Mouse (Mus musculus) lung, embryonic 14.5 days (tissue): Measurements from ENCODE around the gene Hnrnpk. TPM values are rescaled to one million over a fixed set of nuclear protein-coding genes. Genes with fewer than 3 reads are reported as not detected.

Experiments used
- ATAC-seq: fragments of 200-750 bp; cut with Nextera tagmentation; 2 replicates; pipeline ENCODE4 v1.8.0; 2017; ENCODE audit warnings: mild to moderate bottlenecking, moderate TSS enrichment, moderate library complexity; ENCODE audit not compliant: insufficient read depth
- DNase-seq: peaks from one replicate; pipeline ENCODE4 v3.0.0-alpha.2; 2015
- H3K27ac ChIP-seq: fragments of 300-500 bp; sonication (generic); 2 replicates; pipeline ENCODE4 v1.5.1; 2014; ENCODE audit warnings: low read depth, mild to moderate bottlenecking, moderate library complexity
- H3K27me3 ChIP-seq: fragments of 300-500 bp; sonication (generic); 2 replicates; pipeline ENCODE4 v1.6.1; 2014; ENCODE audit warnings: low read length, control low read depth; ENCODE audit not compliant: insufficient read depth
- H3K36me3 ChIP-seq: fragments of 300-500 bp; sonication (generic); 2 replicates; pipeline ENCODE4 v1.6.1; 2014; ENCODE audit warnings: control low read depth; ENCODE audit not compliant: insufficient read depth
- H3K4me1 ChIP-seq: fragments of 300-500 bp; sonication (generic); 2 replicates; pipeline ENCODE4 v1.6.1; 2014; ENCODE audit warnings: antibody characterized with exemption, control low read depth; ENCODE audit not compliant: insufficient read depth
- H3K4me2 ChIP-seq: fragments of 300-500 bp; sonication (generic); 2 replicates; pipeline ENCODE4 v1.6.1; 2014; ENCODE audit warnings: mild to moderate bottlenecking
- H3K4me3 ChIP-seq: fragments of 300-500 bp; sonication (generic); 2 replicates; pipeline ENCODE4 v1.5.1; 2014; ENCODE audit warnings: low read depth, low read length
- H3K9ac ChIP-seq: fragments of 300-500 bp; sonication (generic); 2 replicates; pipeline ENCODE4 v1.6.1; 2014
- H3K9me3 ChIP-seq: fragments of 300-500 bp; sonication (generic); 2 replicates; pipeline ENCODE4 v1.6.1; 2016; ENCODE audit warnings: low read depth, low read length, control low read depth
- CTCF ChIP-seq: IDR thresholded peaks from 2 replicates; pipeline ENCODE4 v1.5.1; 2016; ENCODE audit warnings: antibody characterized with exemption, low read depth
- WGBS: fragments of 180-500 bp; shearing (Covaris S2); extraction: QIAGEN DNeasy Blood & Tissue Kit; methylation state at CpG from one replicate; pipeline ENCODE4 v1.1.7; 2014; 5-methylcytosine and 5-hydroxymethylcytosine counted together
- polyA plus RNA-seq: library from polyadenylated mRNA; unstranded; fragments of >200 nt; fragmentation: Nextera tagmentation; extraction: Ambion mirVana; gene quantifications from 2 replicates; pipeline ENCODE4 v1.2.1, GENCODE M21; 2014

The Hnrnpk gene
- polyA plus RNA-seq, 1 experiment from 2014 or later: 1,795 TPM

DNA sequence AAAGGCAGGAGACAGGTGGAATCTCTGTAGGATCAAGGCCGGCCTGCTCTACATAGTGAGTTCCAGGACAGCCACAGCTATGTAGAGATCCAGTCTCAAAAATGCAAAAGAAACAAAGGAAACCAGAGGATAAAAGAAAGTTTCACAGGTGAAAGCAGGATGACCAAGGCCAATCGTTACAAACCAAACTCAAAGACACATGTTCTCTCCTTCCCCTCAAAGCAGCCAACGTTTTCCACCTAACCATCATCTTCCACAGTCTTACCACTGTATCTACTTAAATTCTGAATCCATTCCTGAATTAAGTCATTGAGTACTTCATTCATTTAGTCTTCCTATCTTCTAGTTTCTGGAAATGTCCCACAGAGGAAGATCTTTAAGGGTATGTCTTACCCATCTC is 14.8 kb downstream of the Hnrnpk start:
- WGBS: 41% methylated on average over 3 of the region's 3 CpGs
- no peak for ATAC-seq
- no peaks in the 10 kb centered on the region for H3K27me3 ChIP-seq
- peaks cover 34% of the 10 kb centered on the region for H3K36me3 ChIP-seq
- H3K4me3 ChIP-seq: no peak overlapping the region
- H3K4me2 ChIP-seq: no peak overlapping the region
- TF ChIP-seq CTCF: no peak
- no peak overlapping the region for H3K9ac ChIP-seq
- H3K27ac ChIP-seq: no peak overlapping the region
- no peaks in the 10 kb centered on the region for H3K4me1 ChIP-seq
- no peak for DNase-seq
- H3K9me3 ChIP-seq: no peaks in the 10 kb centered on the region

DNA sequence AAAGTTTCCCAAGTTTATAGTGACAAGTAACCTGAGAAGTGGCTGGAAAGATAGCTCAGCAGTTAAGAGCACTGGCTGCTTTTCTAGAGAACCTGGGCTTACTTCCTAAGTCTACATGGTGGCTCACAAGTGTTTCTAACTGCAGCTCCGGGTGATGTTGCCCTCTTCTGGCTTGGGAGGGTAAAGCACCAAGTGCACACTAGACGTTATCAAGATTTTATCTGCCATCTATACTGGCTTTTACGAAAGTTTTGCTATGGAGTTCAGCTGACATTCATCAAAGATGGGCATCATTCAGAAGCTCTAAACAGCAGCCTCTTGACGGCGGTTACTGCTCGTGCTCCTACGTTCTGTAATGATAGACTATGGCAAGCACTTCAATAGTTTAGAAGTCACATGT is 15.2 kb downstream of the Hnrnpk start:
- DNase-seq (peak; percentile 88), ATAC-seq (peak; percentile 41)
- peak; percentile 82 for TF ChIP-seq CTCF
- H3K4me3 ChIP-seq: no peak overlapping the region
- no peak overlapping the region for H3K4me2 ChIP-seq
- H3K27ac ChIP-seq: no peak overlapping the region
- H3K36me3 ChIP-seq: peaks cover 31% of the 10 kb centered on the region
- H3K9me3 ChIP-seq: no peaks in the 10 kb centered on the region
- H3K9ac ChIP-seq: no peak overlapping the region
- H3K27me3 ChIP-seq: no peaks in the 10 kb centered on the region
- no peaks in the 10 kb centered on the region for H3K4me1 ChIP-seq
- 10% methylated on average over 7 of the region's 7 CpGs for WGBS

GRCm38 (mm10) chr13:58385547-58385920 is 17.6 kb downstream of the Hnrnpk start:
- Histone ChIP-seq H3K27ac (peak overlapping the region; percentile 32; the same call in 1 of the 2 replicates), H3K4me2 (peak overlapping the region; percentile 94), H3K4me3 (peak overlapping the region; percentile 82), H3K9me3 (peaks cover 11% of the 10 kb centered on the region; the same call in 1 of the 2 replicates), H3K4me1 (no peaks in the 10 kb centered on the region), H3K36me3 (peaks cover 36% of the 10 kb centered on the region), H3K9ac (peak overlapping the region; percentile 80; the same call in 1 of the 2 replicates), H3K27me3 (no peaks in the 10 kb centered on the region)
- DNase-seq (no peak), ATAC-seq (no peak)
- TF ChIP-seq CTCF: no peak
- WGBS: 80% methylated on average over 7 of the region's 7 CpGs

GRCm38 (mm10) chr13:58384779-58385546 is 18.2 kb downstream of the Hnrnpk start, which contains the start of gene 2210016F16Rik:
2210016F16Rik (minus strand) TSS chr13:58385225.
- WGBS: 2% methylated on average over 80 of the region's 80 CpGs
- Histone ChIP-seq H3K9ac (peak within 1 kb of the TSS; percentile 80), H3K4me1 (no peaks in the 10 kb centered on the region), H3K4me2 (peak within 1 kb of the TSS; percentile 94), H3K27ac (peak within 1 kb of the TSS; percentile 32; the same call in 1 of the 2 replicates), H3K27me3 (no peaks in the 10 kb centered on the region), H3K9me3 (peaks cover 16% of the 10 kb centered on the region; the same call in 1 of the 2 replicates), H3K4me3 (peak within 1 kb of the TSS; percentile 82), H3K36me3 (peaks cover 35% of the 10 kb centered on the region)
- TF ChIP-seq CTCF: no peak
- peak; percentile 81 for DNase-seq
- ATAC-seq: peak; percentile 73

- DNase-seq (no peak), ATAC-seq (peak; percentile 31; the same call in 1 of the 2 replicates)
- Histone ChIP-seq H3K27ac (no peak overlapping the region), H3K9me3 (peaks cover 16% of the 10 kb centered on the region; the same call in 1 of the 2 replicates), H3K27me3 (no peaks in the 10 kb centered on the region), H3K36me3 (peaks cover 30% of the 10 kb centered on the region), H3K4me2 (peak overlapping the region; percentile 94), H3K4me1 (no peaks in the 10 kb centered on the region), H3K4me3 (peak overlapping the region; percentile 82), H3K9ac (peak overlapping the region; percentile 80)
- no peak for TF ChIP-seq CTCF
- WGBS: 36% methylated on average over 11 of the region's 11 CpGs
These were observed 18.8 kb downstream of the Hnrnpk start for GRCm38 (mm10) chr13:58384371-58384770.

DNA sequence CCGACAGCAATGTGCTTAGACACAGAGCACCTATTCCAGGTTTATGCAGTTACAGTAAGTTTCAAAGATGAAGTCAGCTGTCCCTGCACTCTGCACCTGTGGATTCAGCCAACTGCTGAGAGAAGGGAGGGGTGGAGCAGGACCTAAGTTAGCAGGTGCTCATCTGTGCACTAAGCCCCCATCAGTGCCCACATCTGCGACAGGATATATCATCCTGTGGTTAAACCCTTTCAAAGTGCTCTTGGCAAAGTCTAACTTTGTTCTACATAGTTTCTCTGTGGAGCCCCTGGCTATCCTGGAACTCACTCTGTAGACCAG is 30.0 kb downstream of the Hnrnpk start:
- no peak overlapping the region for H3K9ac ChIP-seq
- no peaks in the 10 kb centered on the region for H3K27me3 ChIP-seq
- H3K27ac ChIP-seq: no peak overlapping the region
- 83% methylated on average over 2 of the region's 2 CpGs for WGBS
- no peak overlapping the region for H3K4me2 ChIP-seq
- H3K4me1 ChIP-seq: no peaks in the 10 kb centered on the region
- no peak overlapping the region for H3K4me3 ChIP-seq
- ATAC-seq (no peak), DNase-seq (no peak)
- no peak for TF ChIP-seq CTCF
- no peaks in the 10 kb centered on the region; the same call in 1 of the 2 replicates for H3K9me3 ChIP-seq
- H3K36me3 ChIP-seq: no peaks in the 10 kb centered on the region

GRCm38 (mm10) chr13:58372278-58373152 is 30.6 kb downstream of the Hnrnpk start:
- peak; percentile 11 for DNase-seq
- Histone ChIP-seq H3K27ac (no peak overlapping the region), H3K27me3 (no peaks in the 10 kb centered on the region), H3K36me3 (no peaks in the 10 kb centered on the region), H3K4me2 (no peak overlapping the region), H3K4me1 (no peaks in the 10 kb centered on the region), H3K4me3 (no peak overlapping the region), H3K9ac (no peak overlapping the region), H3K9me3 (no peaks in the 10 kb centered on the region; the same call in 1 of the 2 replicates)
- ATAC-seq: no peak
- WGBS: 75% methylated on average over 5 of the region's 5 CpGs
- no peak for TF ChIP-seq CTCF
